Mouse (Mus musculus) midbrain, embryonic 16.5 days (tissue): ENCODE measurements around the gene Itpk1. TPM values are rescaled to one million over a fixed set of nuclear protein-coding genes. Genes with fewer than 3 reads are reported as not detected.

Source experiments
- ATAC-seq: fragments of 200-750 bp; cut with Nextera tagmentation; 2 replicates; pipeline ENCODE4 v1.8.0; 2017; ENCODE audit warnings: moderate TSS enrichment
- H3K27ac ChIP-seq: fragments of 300-500 bp; sonication (generic); 2 replicates; pipeline ENCODE4 v1.5.1; 2014; ENCODE audit warnings: mild to moderate bottlenecking, low read length, mixed read lengths
- H3K27me3 ChIP-seq: fragments of 300-500 bp; sonication (generic); 2 replicates; pipeline ENCODE4 v1.6.1; 2014; ENCODE audit warnings: low read depth, low read length, mixed read lengths; ENCODE audit not compliant: control insufficient read depth, insufficient read depth
- H3K36me3 ChIP-seq: fragments of 300-500 bp; sonication (generic); 2 replicates; pipeline ENCODE4 v1.6.1; 2014; ENCODE audit warnings: mild to moderate bottlenecking, low read length, moderate library complexity, mixed read lengths; ENCODE audit not compliant: control insufficient read depth, insufficient read depth
- H3K4me1 ChIP-seq: fragments of 300-500 bp; sonication (generic); 2 replicates; pipeline ENCODE4 v1.6.1; 2014; ENCODE audit warnings: mild to moderate bottlenecking, low read length, mixed read lengths; ENCODE audit not compliant: control insufficient read depth, insufficient read depth
- H3K4me2 ChIP-seq: fragments of 300-500 bp; sonication (generic); 2 replicates; pipeline ENCODE4 v1.6.1; 2014; ENCODE audit warnings: mild to moderate bottlenecking, low read length, mixed read lengths
- H3K4me3 ChIP-seq: fragments of 300-500 bp; sonication (generic); 2 replicates; pipeline ENCODE4 v1.5.1; 2014; ENCODE audit warnings: low read depth, mild to moderate bottlenecking, low read length, moderate library complexity, mixed read lengths
- H3K9ac ChIP-seq: fragments of 300-500 bp; sonication (generic); 2 replicates; pipeline ENCODE4 v1.6.1; 2014; ENCODE audit warnings: low read depth, low read length, mixed read lengths
- H3K9me3 ChIP-seq: fragments of 300-500 bp; sonication (generic); replicated peaks from 2 replicates; pipeline ENCODE4 v1.6.1; 2014; ENCODE audit warnings: mild to moderate bottlenecking, low read length, mixed read lengths; ENCODE audit not compliant: control insufficient read depth, poor library complexity, severe bottlenecking
- WGBS: fragments of 180-500 bp; shearing (Covaris S2); extraction: QIAGEN DNeasy Blood & Tissue Kit; methylation state at CpG from one replicate; pipeline ENCODE4 v1.1.7; 2014; 5-methylcytosine and 5-hydroxymethylcytosine counted together
- polyA plus RNA-seq: library from polyadenylated mRNA; unstranded; fragments of >200 nt; fragmentation: Nextera tagmentation; extraction: Ambion mirVana; gene quantifications from 2 replicates; pipeline ENCODE4 v1.2.1, GENCODE M21; 2015

Gene Itpk1
- polyA plus RNA-seq, 1 experiment from 2014 or later = 39.3 TPM

GRCm38 (mm10) chr12:102597466-102597865 lies 107.3 kb downstream of the Itpk1 start:
- Histone ChIP-seq H3K27ac (no peak overlapping the region), H3K4me2 (no peak overlapping the region), H3K9ac (no peak overlapping the region), H3K4me3 (no peak overlapping the region), H3K4me1 (peaks cover 15% of the 10 kb centered on the region; the same call in 1 of the 2 replicates), H3K9me3 (peaks cover 4% of the 10 kb centered on the region; the same call in 1 of the 2 replicates), H3K27me3 (no peaks in the 10 kb centered on the region), H3K36me3 (no peaks in the 10 kb centered on the region; the same call in 1 of the 2 replicates)
- ATAC-seq = no peak
- WGBS = 83% methylated on average over 4 of the region's 4 CpGs

- H3K4me3 ChIP-seq = no peak overlapping the region
- WGBS = 70% methylated on average over 7 of the region's 7 CpGs
- H3K9me3 ChIP-seq = peaks cover 4% of the 10 kb centered on the region; the same call in 1 of the 2 replicates
- peaks cover 6% of the 10 kb centered on the region; the same call in 1 of the 2 replicates for H3K4me1 ChIP-seq
- H3K9ac ChIP-seq = no peak overlapping the region
- H3K27ac ChIP-seq = no peak overlapping the region
- no peaks in the 10 kb centered on the region for H3K27me3 ChIP-seq
- no peak overlapping the region for H3K4me2 ChIP-seq
- no peak for ATAC-seq
- H3K36me3 ChIP-seq = no peaks in the 10 kb centered on the region; the same call in 1 of the 2 replicates
Measured at GRCm38 (mm10) chr12:102596410-102596809, 108.3 kb downstream of the Itpk1 start.

DNA sequence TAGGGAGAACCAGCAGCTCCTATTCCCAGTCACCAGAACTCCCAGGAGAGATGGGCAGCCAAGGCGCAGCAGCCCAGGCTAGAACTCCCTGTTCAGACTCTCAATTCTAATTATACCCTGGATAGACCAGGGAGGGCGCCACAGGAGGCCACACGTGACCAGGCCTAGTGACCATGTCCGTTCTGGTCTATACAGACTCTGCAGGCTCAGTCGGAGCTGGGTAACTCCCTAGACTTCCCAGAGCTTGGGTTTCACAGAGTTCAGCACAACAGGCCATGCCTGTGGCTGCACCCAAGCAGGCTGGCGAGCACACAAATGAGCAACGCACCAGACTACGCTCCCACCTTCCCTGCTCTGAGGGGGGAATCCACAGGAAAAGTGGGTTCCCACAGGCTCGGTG lies 110.1 kb downstream of the Itpk1 start:
- H3K27ac ChIP-seq = no peak overlapping the region
- peaks cover 4% of the 10 kb centered on the region; the same call in 1 of the 2 replicates for H3K9me3 ChIP-seq
- H3K36me3 ChIP-seq = no peaks in the 10 kb centered on the region; the same call in 1 of the 2 replicates
- H3K4me1 ChIP-seq = peaks cover 6% of the 10 kb centered on the region; the same call in 1 of the 2 replicates
- WGBS = 74% methylated on average over 9 of the region's 9 CpGs
- peak; percentile 19; the same call in 1 of the 2 replicates for ATAC-seq
- H3K27me3 ChIP-seq = no peaks in the 10 kb centered on the region
- no peak overlapping the region for H3K4me3 ChIP-seq
- H3K9ac ChIP-seq = no peak overlapping the region
- no peak overlapping the region for H3K4me2 ChIP-seq

GRCm38 (mm10) chr12:102593699-102594098 lies 111.0 kb downstream of the Itpk1 start:
- Histone ChIP-seq H3K27ac (no peak overlapping the region), H3K4me1 (peaks cover 6% of the 10 kb centered on the region; the same call in 1 of the 2 replicates), H3K27me3 (no peaks in the 10 kb centered on the region), H3K36me3 (no peaks in the 10 kb centered on the region; the same call in 1 of the 2 replicates), H3K9ac (no peak overlapping the region; the same call in 1 of the 2 replicates), H3K4me3 (no peak overlapping the region), H3K4me2 (no peak overlapping the region), H3K9me3 (peaks cover 4% of the 10 kb centered on the region; the same call in 1 of the 2 replicates)
- WGBS = 55% methylated on average over 9 of the region's 9 CpGs
- 0 out of 2 replicates have a peak, but pooled peaks have one; percentile 18 for ATAC-seq

DNA sequence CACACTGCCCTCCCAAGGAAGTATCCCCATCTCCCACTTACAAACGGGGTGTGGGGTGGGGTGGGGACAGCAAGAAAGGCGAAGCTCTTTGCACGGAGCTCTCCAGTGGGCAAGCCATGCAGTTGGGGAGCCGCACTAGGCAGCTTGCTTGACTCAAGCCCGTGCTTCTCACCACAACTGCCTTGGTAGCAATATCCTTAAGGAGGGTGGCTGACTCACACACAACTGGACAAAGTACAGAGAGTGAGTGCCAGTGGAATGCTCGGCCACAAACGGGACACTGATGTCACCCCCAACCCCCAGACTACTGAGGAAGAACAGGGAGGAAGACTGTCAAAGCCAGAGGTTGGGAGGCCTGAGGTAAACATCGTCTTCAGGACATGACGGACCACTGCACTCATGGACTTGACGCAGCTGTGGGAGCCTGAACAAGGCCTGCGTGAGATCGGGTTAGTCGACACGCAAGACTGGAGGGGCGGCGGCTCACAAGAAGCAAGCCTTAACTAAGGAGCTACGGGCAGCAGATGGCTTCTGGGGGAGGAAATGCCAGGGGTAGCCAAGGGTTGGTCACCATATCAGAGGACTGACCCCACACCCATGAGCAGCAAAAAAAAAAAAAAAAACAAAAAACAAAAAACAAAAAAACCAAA lies 113.9 kb downstream of the Itpk1 start:
- Histone ChIP-seq H3K36me3 (peaks cover 2% of the 10 kb centered on the region; the same call in 1 of the 2 replicates), H3K9ac (no peak overlapping the region), H3K27me3 (no peaks in the 10 kb centered on the region), H3K4me2 (no peak overlapping the region), H3K4me3 (no peak overlapping the region), H3K4me1 (peaks cover 6% of the 10 kb centered on the region; the same call in 1 of the 2 replicates), H3K27ac (no peak overlapping the region), H3K9me3 (no peaks in the 10 kb centered on the region)
- WGBS = 90% methylated on average over 17 of the region's 17 CpGs
- no peak for ATAC-seq

GRCm38 (mm10) chr12:102587106-102587505 lies 117.6 kb downstream of the Itpk1 start:
- no peaks in the 10 kb centered on the region for H3K27me3 ChIP-seq
- H3K4me3 ChIP-seq = no peak overlapping the region
- no peaks in the 10 kb centered on the region for H3K9me3 ChIP-seq
- 91% methylated on average over 8 of the region's 8 CpGs for WGBS
- no peak overlapping the region for H3K9ac ChIP-seq
- H3K4me1 ChIP-seq = no peaks in the 10 kb centered on the region
- H3K27ac ChIP-seq = no peak overlapping the region
- H3K36me3 ChIP-seq = peaks cover 9% of the 10 kb centered on the region; the same call in 1 of the 2 replicates
- ATAC-seq = no peak
- no peak overlapping the region for H3K4me2 ChIP-seq

DNA sequence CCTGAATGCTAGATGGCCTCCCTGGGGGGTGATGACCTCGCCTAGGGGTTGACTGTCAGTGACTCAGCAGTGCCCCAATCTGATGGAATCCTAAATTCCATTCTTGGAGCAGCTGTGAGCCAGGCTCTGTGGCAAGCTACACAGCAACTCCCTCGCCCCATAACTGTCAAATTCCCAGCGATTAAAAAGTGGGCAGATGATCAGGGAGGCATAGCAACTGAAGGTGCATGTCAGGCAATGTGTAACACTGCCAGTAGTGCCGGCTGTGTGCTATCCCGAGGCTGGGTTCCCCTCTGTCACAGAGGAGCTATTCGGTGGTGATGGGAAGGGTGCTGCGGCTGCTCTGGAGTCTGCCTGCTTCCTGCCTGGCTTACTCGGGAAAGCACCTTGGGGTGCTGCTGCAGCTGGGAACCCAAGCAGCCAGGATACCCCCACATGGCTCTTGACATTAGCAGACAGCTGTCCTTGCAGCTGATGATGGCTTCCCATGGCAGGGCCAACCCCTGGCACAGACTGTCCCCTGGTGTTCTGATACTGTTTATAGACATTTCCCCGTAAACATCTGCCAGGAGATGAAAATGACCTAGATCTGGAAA lies 118.3 kb downstream of the Itpk1 start:
- 0 out of 2 replicates have a peak overlapping the region, but pooled peaks have one; percentile 3 for H3K9ac ChIP-seq
- WGBS = 80% methylated on average over 9 of the region's 9 CpGs
- H3K27me3 ChIP-seq = no peaks in the 10 kb centered on the region
- H3K9me3 ChIP-seq = no peaks in the 10 kb centered on the region
- no peak overlapping the region for H3K4me3 ChIP-seq
- no peak overlapping the region for H3K27ac ChIP-seq
- H3K4me2 ChIP-seq = no peak overlapping the region
- no peak for ATAC-seq
- H3K36me3 ChIP-seq = peaks cover 9% of the 10 kb centered on the region; the same call in 1 of the 2 replicates
- no peaks in the 10 kb centered on the region for H3K4me1 ChIP-seq

DNA sequence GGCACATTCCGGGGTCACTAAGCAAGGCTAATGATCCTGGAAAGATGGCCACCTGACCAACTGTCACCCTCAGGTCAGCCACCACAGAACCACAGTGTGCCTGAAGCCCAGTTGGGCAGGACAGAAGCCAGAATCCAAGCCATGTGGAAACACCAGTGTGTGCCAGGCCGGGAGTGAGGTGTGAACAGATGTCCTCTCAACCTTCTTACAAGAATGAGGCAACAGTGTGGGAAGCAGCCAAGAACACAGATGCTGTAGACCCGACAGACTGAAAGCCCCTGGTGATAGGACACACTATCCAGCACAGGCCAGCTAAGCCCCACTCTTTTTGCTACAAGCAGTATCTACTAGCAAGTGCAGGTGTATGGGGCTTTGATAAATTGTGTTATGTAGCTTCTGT lies 119.3 kb downstream of the Itpk1 start:
- Histone ChIP-seq H3K4me1 (no peaks in the 10 kb centered on the region), H3K27me3 (no peaks in the 10 kb centered on the region), H3K9ac (no peak overlapping the region), H3K4me2 (no peak overlapping the region), H3K9me3 (no peaks in the 10 kb centered on the region), H3K27ac (no peak overlapping the region), H3K36me3 (peaks cover 9% of the 10 kb centered on the region; the same call in 1 of the 2 replicates), H3K4me3 (no peak overlapping the region)
- 94% methylated on average over 3 of the region's 3 CpGs for WGBS
- no peak for ATAC-seq

DNA sequence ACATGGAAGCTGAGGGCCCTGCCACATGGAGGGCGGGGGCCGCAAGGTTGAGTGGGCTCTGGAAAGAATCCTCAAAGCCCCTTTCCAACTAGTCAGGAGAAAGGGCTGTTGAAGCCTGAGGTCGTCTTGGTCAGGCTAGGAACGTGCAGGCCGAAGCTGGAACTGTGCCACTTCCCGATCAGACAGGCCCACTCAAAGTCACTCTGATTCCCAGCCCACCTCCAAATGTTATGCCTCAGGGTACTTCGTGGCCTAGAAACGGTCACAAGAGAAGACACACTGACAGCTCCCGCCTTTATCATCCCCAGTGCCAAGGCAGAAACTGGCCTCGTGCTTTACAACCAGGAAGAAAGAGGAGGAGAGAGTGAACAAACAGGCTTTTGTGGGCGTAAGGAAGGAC lies 122.3 kb downstream of the Itpk1 start:
- Histone ChIP-seq H3K36me3 (peaks cover 9% of the 10 kb centered on the region; the same call in 1 of the 2 replicates), H3K9me3 (no peaks in the 10 kb centered on the region), H3K4me2 (no peak overlapping the region), H3K27ac (no peak overlapping the region), H3K4me1 (no peaks in the 10 kb centered on the region), H3K4me3 (no peak overlapping the region), H3K9ac (no peak overlapping the region), H3K27me3 (no peaks in the 10 kb centered on the region)
- ATAC-seq = no peak
- 78% methylated on average over 11 of the region's 11 CpGs for whole genome bisulfite sequencing
